Mouse (Mus musculus) kidney, postnatal 0 days (tissue): Measurements from ENCODE around the gene Lgals2. TPM values are rescaled to one million over a fixed set of nuclear protein-coding genes. Genes with fewer than 3 reads are reported as not detected.

Source experiments
- ATAC-seq: fragments of 200-750 bp; cut with Nextera tagmentation; replicated peaks from 2 replicates; pipeline ENCODE4 v1.8.0; 2017; ENCODE audit warnings: low read depth, moderate number of reproducible peaks, moderate TSS enrichment, moderate library complexity; ENCODE audit not compliant: low FRiP score
- DNase-seq: peaks from one replicate; pipeline ENCODE4 v3.0.0-alpha.2; 2016; ENCODE audit warnings: low spot score
- H3K27ac ChIP-seq: fragments of 300-500 bp; sonication (generic); 2 replicates; pipeline ENCODE4 v1.5.1; 2014; ENCODE audit warnings: mild to moderate bottlenecking
- H3K27me3 ChIP-seq: fragments of 300-500 bp; sonication (generic); 2 replicates; pipeline ENCODE4 v1.6.1; 2014; ENCODE audit warnings: low read length, mixed read lengths; ENCODE audit not compliant: insufficient read depth
- H3K36me3 ChIP-seq: fragments of 300-500 bp; sonication (generic); 2 replicates; pipeline ENCODE4 v1.6.1; 2014; ENCODE audit warnings: low read length, mixed read lengths; ENCODE audit not compliant: insufficient read depth
- H3K4me1 ChIP-seq: fragments of 300-500 bp; sonication (generic); replicated peaks from 2 replicates; pipeline ENCODE4 v1.6.1; 2014; ENCODE audit warnings: antibody characterized with exemption, low read length, mixed read lengths; ENCODE audit not compliant: insufficient read depth
- H3K4me2 ChIP-seq: fragments of 300-500 bp; sonication (generic); 2 replicates; pipeline ENCODE4 v1.6.1; 2014; ENCODE audit warnings: mild to moderate bottlenecking, low read length, moderate library complexity, mixed read lengths
- H3K4me3 ChIP-seq: fragments of 300-500 bp; sonication (generic); replicated peaks from 2 replicates; pipeline ENCODE4 v1.5.1; 2014; ENCODE audit warnings: low read depth, low read length
- H3K9ac ChIP-seq: fragments of 300-500 bp; sonication (generic); 2 replicates; pipeline ENCODE4 v1.6.1; 2014; ENCODE audit warnings: low read depth, low read length
- H3K9me3 ChIP-seq: fragments of 300-500 bp; sonication (generic); replicated peaks from 2 replicates; pipeline ENCODE4 v1.6.1; 2016; ENCODE audit warnings: low read length, inconsistent platforms, mixed read lengths
- CTCF ChIP-seq: IDR thresholded peaks from 2 replicates; pipeline ENCODE4 v1.5.1; 2016; ENCODE audit warnings: antibody characterized with exemption, low read depth, mild to moderate bottlenecking, moderate library complexity
- WGBS: fragments of 180-500 bp; shearing (Covaris S2); extraction: QIAGEN DNeasy Blood & Tissue Kit; methylation state at CpG from one replicate; pipeline ENCODE4 v1.1.7; 2014; 5-methylcytosine and 5-hydroxymethylcytosine counted together
- polyA plus RNA-seq: library from polyadenylated mRNA; unstranded; fragments of >200 nt; fragmentation: Nextera tagmentation; extraction: Ambion mirVana; gene quantifications from 2 replicates; pipeline ENCODE4 v1.2.1, GENCODE M21; 2015

Lgals2 gene
- polyA plus RNA-seq, 1 experiment from 2014 or later, result 0.91 TPM

GRCm38 (mm10) chr15:78834233-78835005 is 20.9 kb downstream of the Lgals2 start:
- Histone ChIP-seq H3K4me1 (peaks cover 52% of the 10 kb centered on the region), H3K9ac (no peak overlapping the region), H3K36me3 (no peaks in the 10 kb centered on the region), H3K4me2 (no peak overlapping the region), H3K9me3 (no peaks in the 10 kb centered on the region), H3K27me3 (no peaks in the 10 kb centered on the region), H3K27ac (peak overlapping the region; percentile 90), H3K4me3 (no peak overlapping the region)
- TF ChIP-seq CTCF, result peak; percentile 16; the same call in 1 of the 2 replicates
- DNase-seq (peak; percentile 75), ATAC-seq (peak; percentile 10; the same call in 1 of the 2 replicates)
- 15% methylated on average over 10 of the region's 10 CpGs for WGBS

- Histone ChIP-seq H3K9ac (no peak overlapping the region), H3K27ac (peak overlapping the region; percentile 90), H3K27me3 (no peaks in the 10 kb centered on the region), H3K4me2 (no peak overlapping the region), H3K4me1 (peaks cover 50% of the 10 kb centered on the region), H3K9me3 (no peaks in the 10 kb centered on the region), H3K4me3 (no peak overlapping the region), H3K36me3 (no peaks in the 10 kb centered on the region)
- no peak for TF ChIP-seq CTCF
- 93% methylated on average over 3 of the region's 3 CpGs for WGBS
- DNase-seq (no peak), ATAC-seq (no peak)
These were observed 21.7 kb downstream of the Lgals2 start for GRCm38 (mm10) chr15:78833582-78833981.

GRCm38 (mm10) chr15:78832701-78833123 is 22.6 kb downstream of the Lgals2 start:
- peak; percentile 80 for DNase-seq
- ATAC-seq, result peak; percentile 58; the same call in 1 of the 2 replicates
- Histone ChIP-seq H3K27ac (peak overlapping the region; percentile 90), H3K4me2 (peak overlapping the region; percentile 37), H3K9ac (peak overlapping the region; percentile 33; the same call in 1 of the 2 replicates), H3K9me3 (no peaks in the 10 kb centered on the region), H3K4me1 (peaks cover 50% of the 10 kb centered on the region), H3K4me3 (no peak overlapping the region), H3K27me3 (no peaks in the 10 kb centered on the region), H3K36me3 (no peaks in the 10 kb centered on the region)
- WGBS, result 16% methylated on average over 14 of the region's 14 CpGs
- TF ChIP-seq CTCF, result no peak

GRCm38 (mm10) chr15:78831720-78832657 is 23.3 kb downstream of the Lgals2 start:
- Histone ChIP-seq H3K27ac (peak overlapping the region; percentile 90), H3K36me3 (no peaks in the 10 kb centered on the region), H3K27me3 (no peaks in the 10 kb centered on the region), H3K9me3 (no peaks in the 10 kb centered on the region), H3K4me3 (no peak overlapping the region), H3K9ac (peak overlapping the region; percentile 33; the same call in 1 of the 2 replicates), H3K4me2 (peak overlapping the region; percentile 37), H3K4me1 (peaks cover 50% of the 10 kb centered on the region)
- ATAC-seq (peak; percentile 75), DNase-seq (peak; percentile 91)
- WGBS, result 40% methylated on average over 18 of the region's 19 CpGs
- no peak for TF ChIP-seq CTCF

GRCm38 (mm10) chr15:78830742-78831719 is 24.3 kb downstream of the Lgals2 start:
- no peak for DNase-seq
- ATAC-seq, result no peak
- peak overlapping the region; percentile 90 for H3K27ac ChIP-seq

More at GRCm38 (mm10) chr15:78830742-78831719, 24.3 kb downstream of the Lgals2 start:
- no peaks in the 10 kb centered on the region for H3K36me3 ChIP-seq
- H3K4me3 ChIP-seq, result no peak overlapping the region
- no peaks in the 10 kb centered on the region for H3K9me3 ChIP-seq
- 42% methylated on average over 10 of the region's 10 CpGs for WGBS
- no peak overlapping the region for H3K9ac ChIP-seq
- H3K4me1 ChIP-seq, result peaks cover 53% of the 10 kb centered on the region
- TF ChIP-seq CTCF, result peak; percentile 37; the same call in 1 of the 2 replicates
- H3K4me2 ChIP-seq, result peak overlapping the region; percentile 37
- no peaks in the 10 kb centered on the region for H3K27me3 ChIP-seq
